Mouse (Mus musculus): ENCODE results near the gene Tmem45a. TPM values are rescaled to one million over a fixed set of nuclear protein-coding genes. Genes with fewer than 3 reads are reported as not detected.

Gene Tmem45a
- total and polyA plus RNA-seq, 2 experiments: 0.15 to 0.28 TPM

DNA sequence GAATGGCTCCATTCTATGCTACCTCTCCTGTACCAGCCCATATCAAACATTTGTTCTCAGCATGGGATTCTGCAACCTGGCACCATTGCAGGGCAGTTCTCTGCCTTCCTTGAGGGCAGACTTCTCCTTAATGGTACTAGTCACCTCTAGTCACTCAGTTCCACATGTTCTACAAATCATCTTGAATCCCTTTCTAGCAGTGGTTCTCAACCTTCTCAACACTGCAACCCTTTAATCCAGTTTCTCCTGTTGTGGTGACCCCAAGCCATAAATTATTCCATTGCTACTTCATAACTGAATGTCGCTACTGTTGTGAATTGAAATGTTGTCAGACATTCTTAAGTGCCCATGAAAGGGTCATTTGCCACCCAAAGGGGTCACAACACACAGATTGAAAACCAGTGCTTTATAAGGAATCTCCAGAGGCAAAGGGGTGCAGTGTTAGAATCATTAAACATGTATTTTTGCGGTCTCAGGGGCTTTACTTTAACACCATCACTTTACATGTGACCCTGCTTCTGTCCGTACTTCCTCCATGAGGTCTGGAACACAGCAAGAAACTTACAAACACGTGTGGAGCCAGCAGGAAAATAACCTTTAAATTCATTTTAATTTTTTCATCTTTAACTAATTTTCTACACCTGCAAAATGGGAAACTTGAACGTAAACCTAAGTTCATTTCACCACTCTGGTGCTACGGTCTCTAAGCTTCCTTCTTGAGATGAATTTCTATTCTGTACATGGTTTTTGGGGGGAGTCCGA is 91.4 kb downstream of the Tmem45a start:
- Histone ChIP-seq H3K27me3 (ENCODE audit: control insufficient read depth, insufficient read depth, low read length) (no peaks in the 10 kb centered on the region), H3K4me3 (ENCODE audit: insufficient read depth, low read depth, low read length) (no peak overlapping the region), H3K9ac (ENCODE audit: low read depth, low read length) (no peak overlapping the region), H3K36me3 (ENCODE audit: control insufficient read depth, insufficient read depth, low read length) (no peaks in the 10 kb centered on the region), H3K4me1 (ENCODE audit: control insufficient read depth, insufficient read depth, low read length) (no peaks in the 10 kb centered on the region), H3K79me2 (ENCODE audit: control insufficient read depth, insufficient read depth, low read length) (no peaks in the 10 kb centered on the region), H3K27ac (replicated peaks; ENCODE audit: insufficient read depth, low read depth, low read length) (no peak overlapping the region)
- no peak for DNase-seq (ENCODE audit: extremely low read depth, low read depth, low spot score)
- 83% methylated on average over 7 of the region's 7 CpGs for WGBS
- TF ChIP-seq POLR2A (IDR thresholded peaks at IDR 0.05; ENCODE audit: extremely low read depth, insufficient read depth, low read length) (no peak), CTCF (IDR thresholded peaks at IDR 0.05; ENCODE audit: low read depth, low read length) (no peak)

DNA sequence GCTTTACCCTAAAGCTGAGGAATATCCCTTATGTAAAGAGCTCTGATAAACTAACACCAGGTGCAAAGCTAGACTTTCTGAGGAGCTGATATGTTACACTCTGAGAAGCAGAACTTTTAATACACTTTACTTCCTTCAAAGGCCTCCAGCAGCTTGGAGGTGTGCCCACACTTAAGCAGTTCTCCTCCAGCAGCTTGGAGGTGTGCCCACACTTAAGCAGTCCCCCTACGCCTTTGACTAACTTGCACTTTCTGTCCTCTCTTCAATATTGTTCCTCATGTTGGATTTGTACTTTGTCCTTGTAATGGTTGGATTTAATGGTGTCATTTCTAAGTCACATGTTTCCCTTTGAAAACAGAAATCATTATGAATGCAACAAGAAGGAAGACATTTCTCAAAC is 92.2 kb downstream of the Tmem45a start:
- DNase-seq (ENCODE audit: extremely low read depth, low read depth, low spot score): no peak
- H3K4me3 ChIP-seq (ENCODE audit: insufficient read depth, low read depth, low read length): no peak overlapping the region
- TF ChIP-seq CTCF (IDR thresholded peaks at IDR 0.05; ENCODE audit: low read depth, low read length) (no peak), POLR2A (IDR thresholded peaks at IDR 0.05; ENCODE audit: extremely low read depth, insufficient read depth, low read length) (no peak)
- H3K4me1 ChIP-seq (ENCODE audit: control insufficient read depth, insufficient read depth, low read length): no peaks in the 10 kb centered on the region
- no peaks in the 10 kb centered on the region for H3K36me3 ChIP-seq (ENCODE audit: control insufficient read depth, insufficient read depth, low read length)
- no peak overlapping the region for H3K27ac ChIP-seq (replicated peaks; ENCODE audit: insufficient read depth, low read depth, low read length)
- H3K79me2 ChIP-seq (ENCODE audit: control insufficient read depth, insufficient read depth, low read length): no peaks in the 10 kb centered on the region
- WGBS: 88% methylated on average over 1 of the region's 1 CpGs
- H3K27me3 ChIP-seq (ENCODE audit: control insufficient read depth, insufficient read depth, low read length): no peaks in the 10 kb centered on the region
- no peak overlapping the region for H3K9ac ChIP-seq (ENCODE audit: low read depth, low read length)

DNA sequence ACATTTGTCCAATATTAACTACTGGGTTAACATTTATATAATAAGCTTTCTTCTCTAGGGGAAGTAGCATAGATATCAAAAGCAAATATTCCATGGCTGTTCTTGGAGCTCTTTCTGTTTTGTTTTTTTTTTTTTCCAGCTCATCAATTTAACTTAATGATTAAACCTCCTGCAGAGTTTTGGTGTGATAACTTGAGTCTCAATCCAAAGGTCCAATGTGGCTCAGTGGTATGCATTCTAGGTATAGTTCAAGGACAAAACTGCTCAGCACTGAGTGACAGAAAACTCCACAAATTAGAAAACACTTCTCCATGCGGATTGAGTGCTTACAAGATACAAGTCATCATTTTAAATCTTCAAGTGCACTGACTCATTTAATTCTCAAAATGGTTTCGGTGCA is 100.0 kb downstream of the Tmem45a start:
- 74% methylated on average over 2 of the region's 2 CpGs for WGBS
- TF ChIP-seq CTCF (IDR thresholded peaks at IDR 0.05; ENCODE audit: low read depth, low read length) (no peak), POLR2A (IDR thresholded peaks at IDR 0.05; ENCODE audit: extremely low read depth, insufficient read depth, low read length) (no peak)
- DNase-seq (ENCODE audit: extremely low read depth, low read depth, low spot score): peak; percentile 68
- Histone ChIP-seq H3K27ac (replicated peaks; ENCODE audit: insufficient read depth, low read depth, low read length) (no peak overlapping the region), H3K79me2 (ENCODE audit: control insufficient read depth, insufficient read depth, low read length) (no peaks in the 10 kb centered on the region), H3K4me1 (ENCODE audit: control insufficient read depth, insufficient read depth, low read length) (no peaks in the 10 kb centered on the region; the same call in 1 of the 2 replicates), H3K9ac (ENCODE audit: low read depth, low read length) (no peak overlapping the region), H3K36me3 (ENCODE audit: control insufficient read depth, insufficient read depth, low read length) (no peaks in the 10 kb centered on the region), H3K27me3 (ENCODE audit: control insufficient read depth, insufficient read depth, low read length) (no peaks in the 10 kb centered on the region), H3K4me3 (ENCODE audit: insufficient read depth, low read depth, low read length) (no peak overlapping the region)

DNA sequence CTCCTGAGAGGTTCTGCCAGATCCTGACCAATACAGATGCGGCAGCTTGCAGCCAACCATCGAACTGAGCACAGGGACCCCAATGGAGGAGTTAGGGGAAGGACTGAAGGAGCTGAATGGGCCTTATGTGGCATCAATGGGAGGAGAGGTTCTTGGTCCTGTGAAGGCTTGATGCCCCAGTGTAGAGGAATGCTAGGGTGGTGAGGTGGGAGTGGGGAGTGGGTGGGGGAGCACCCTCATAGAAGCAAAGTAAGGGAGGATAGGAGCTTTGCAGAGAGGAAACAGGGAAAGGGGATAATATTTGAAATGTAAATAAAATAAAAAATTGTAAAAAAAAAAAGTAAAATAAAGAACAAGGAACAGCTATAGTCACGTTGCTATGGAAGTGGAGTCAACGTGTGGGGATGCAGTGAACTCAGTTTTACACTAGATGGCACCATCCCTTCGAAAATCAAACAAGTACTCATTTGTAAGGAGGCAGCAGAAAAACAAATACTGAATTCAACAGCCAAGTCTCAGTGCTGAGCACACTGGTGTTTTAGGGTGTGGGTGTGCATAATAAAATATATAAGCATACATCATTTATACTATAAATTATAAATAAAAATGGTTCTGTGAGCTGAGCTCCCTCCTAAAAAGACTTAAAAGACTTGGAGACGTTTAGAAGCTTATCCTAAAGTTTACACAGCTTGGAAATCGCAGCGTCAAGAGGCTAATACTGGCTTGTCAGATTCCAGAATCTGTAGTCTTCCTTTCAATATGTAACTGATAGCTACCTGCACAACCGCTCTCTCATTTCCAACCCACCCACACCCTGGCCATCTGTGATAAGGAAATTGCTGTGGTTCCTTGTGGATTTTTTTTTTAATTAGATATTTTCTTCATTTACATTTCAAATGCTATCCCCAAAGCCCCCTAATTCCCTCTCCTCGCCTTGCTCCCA is 114.5 kb downstream of the Tmem45a start:
- Histone ChIP-seq H3K9ac (ENCODE audit: low read depth, low read length) (no peak overlapping the region), H3K36me3 (ENCODE audit: control insufficient read depth, insufficient read depth, low read length) (no peaks in the 10 kb centered on the region), H3K4me3 (ENCODE audit: insufficient read depth, low read depth, low read length) (no peak overlapping the region), H3K27me3 (ENCODE audit: control insufficient read depth, insufficient read depth, low read length) (no peaks in the 10 kb centered on the region), H3K4me1 (ENCODE audit: control insufficient read depth, insufficient read depth, low read length) (no peaks in the 10 kb centered on the region), H3K79me2 (ENCODE audit: control insufficient read depth, insufficient read depth, low read length) (no peaks in the 10 kb centered on the region), H3K27ac (replicated peaks; ENCODE audit: insufficient read depth, low read depth, low read length) (no peak overlapping the region)
- 47% methylated on average over 10 of the region's 10 CpGs for WGBS
- DNase-seq (ENCODE audit: extremely low read depth, low read depth, low spot score): peak; percentile 64
- TF ChIP-seq POLR2A (IDR thresholded peaks at IDR 0.05; ENCODE audit: extremely low read depth, insufficient read depth, low read length) (no peak), CTCF (IDR thresholded peaks at IDR 0.05; ENCODE audit: low read depth, low read length) (peak; percentile 63)

Other genes starting within 250 kb of the Tmem45a start
- gene Tfg, start 168.7 kb downstream of the Tmem45a start, total RNA-seq (2014; rRNA removed): 22.1 and 24.1 TPM in 2 replicates
- gene Tfg, start 168.7 kb downstream of the Tmem45a start, polyA plus RNA-seq (2012; rRNA removed): 68.6 and 78.2 TPM in 2 replicates
- gene Adgrg7, start 90.3 kb downstream of the Tmem45a start, total RNA-seq (2014; rRNA removed): 0.74 TPM in 1 of 2 replicates, not detected in the other
- not detected in 2 replicates for gene Adgrg7, start 90.3 kb downstream of the Tmem45a start, polyA plus RNA-seq (2012; rRNA removed)
- not detected in 2 replicates for gene Lnp1, start 41.9 kb upstream of the Tmem45a start, total RNA-seq (2014; rRNA removed)
- gene Lnp1, start 41.9 kb upstream of the Tmem45a start, polyA plus RNA-seq (2012; rRNA removed): not detected in 2 replicates
- not detected in 2 replicates for gene Tmem45a2, start 185.2 kb upstream of the Tmem45a start, total RNA-seq (2014; rRNA removed)
- gene Tmem45a2, start 185.2 kb upstream of the Tmem45a start, polyA plus RNA-seq (2012; rRNA removed): not detected in 2 replicates
- 50.0 and 62.0 TPM in 2 replicates for gene Tomm70a, start 235.5 kb upstream of the Tmem45a start, total RNA-seq (2014; rRNA removed)
- gene Tomm70a, start 235.5 kb upstream of the Tmem45a start, polyA plus RNA-seq (2012; rRNA removed): 14.2 and 17.0 TPM in 2 replicates

Data from liver, adult 2 months (tissue).